Mouse (Mus musculus) liver, postnatal 0 days (tissue): ENCODE measurements around the gene Fbxl13. TPM values are rescaled to one million over a fixed set of nuclear protein-coding genes. Genes with fewer than 3 reads are reported as not detected.

ENCODE experiments used
- ATAC-seq: fragments of 200-750 bp; cut with Nextera tagmentation; 2 replicates; pipeline ENCODE4 v1.8.0; 2017; ENCODE audit warnings: mild to moderate bottlenecking, moderate library complexity
- DNase-seq: peaks from one replicate; pipeline ENCODE4 v3.0.0-alpha.2; 2016
- H3K27ac ChIP-seq: fragments of 300-500 bp; sonication (generic); 2 replicates; pipeline ENCODE4 v1.5.1; 2014; ENCODE audit warnings: antibody characterized with exemption, moderate library complexity, mild to moderate bottlenecking, low read depth
- H3K27me3 ChIP-seq: fragments of 300-500 bp; sonication (generic); 2 replicates; pipeline ENCODE4 v1.6.1; 2014; ENCODE audit warnings: low read length, control low read depth, mixed read lengths; ENCODE audit not compliant: insufficient read depth
- H3K36me3 ChIP-seq: fragments of 300-500 bp; sonication (generic); replicated peaks from 2 replicates; pipeline ENCODE4 v1.6.1; 2014; ENCODE audit warnings: mild to moderate bottlenecking, control low read depth, low read length, moderate library complexity, mixed read lengths; ENCODE audit not compliant: insufficient read depth
- H3K4me1 ChIP-seq: fragments of 300-500 bp; sonication (generic); 2 replicates; pipeline ENCODE4 v1.6.1; 2014; ENCODE audit warnings: antibody characterized with exemption, mild to moderate bottlenecking, control low read depth; ENCODE audit not compliant: insufficient read depth
- H3K4me2 ChIP-seq: fragments of 300-500 bp; sonication (generic); 2 replicates; pipeline ENCODE4 v1.6.1; 2014; ENCODE audit warnings: low read depth, mild to moderate bottlenecking, low read length, moderate library complexity, mixed read lengths
- H3K4me3 ChIP-seq: fragments of 300-500 bp; sonication (generic); 2 replicates; pipeline ENCODE4 v1.5.1; 2014; ENCODE audit warnings: low read depth, low read length
- H3K9ac ChIP-seq: fragments of 300-500 bp; sonication (generic); replicated peaks from 2 replicates; pipeline ENCODE4 v1.6.1; 2014; ENCODE audit warnings: mild to moderate bottlenecking, moderate library complexity
- H3K9me3 ChIP-seq: fragments of 300-500 bp; sonication (generic); 2 replicates; pipeline ENCODE4 v1.6.1; 2016; ENCODE audit warnings: mild to moderate bottlenecking, control low read depth, low read length, mixed read lengths
- CTCF ChIP-seq: sonication (generic); IDR thresholded peaks from 2 replicates; pipeline ENCODE4 v1.5.1; 2016; ENCODE audit warnings: antibody characterized with exemption, low read depth
- EP300 ChIP-seq: IDR thresholded peaks from 2 replicates; pipeline ENCODE4 v1.6.1; 2016; ENCODE audit warnings: antibody characterized with exemption, low read depth, mild to moderate bottlenecking
- WGBS: fragments of 180-500 bp; shearing (Covaris S2); extraction: QIAGEN DNeasy Blood & Tissue Kit; methylation state at CpG from one replicate; pipeline ENCODE4 v1.1.7; 2014; ENCODE audit not compliant: insufficient replicate concordance; 5-methylcytosine and 5-hydroxymethylcytosine counted together
- polyA plus RNA-seq: library from polyadenylated mRNA; unstranded; fragments of >200 nt; fragmentation: Nextera tagmentation; extraction: Ambion mirVana; gene quantifications from 2 replicates; pipeline ENCODE4 v1.2.1, GENCODE M21; 2015

Gene Fbxl13
- polyA plus RNA-seq, 1 experiment from 2014 or later, result 0.09 TPM

DNA sequence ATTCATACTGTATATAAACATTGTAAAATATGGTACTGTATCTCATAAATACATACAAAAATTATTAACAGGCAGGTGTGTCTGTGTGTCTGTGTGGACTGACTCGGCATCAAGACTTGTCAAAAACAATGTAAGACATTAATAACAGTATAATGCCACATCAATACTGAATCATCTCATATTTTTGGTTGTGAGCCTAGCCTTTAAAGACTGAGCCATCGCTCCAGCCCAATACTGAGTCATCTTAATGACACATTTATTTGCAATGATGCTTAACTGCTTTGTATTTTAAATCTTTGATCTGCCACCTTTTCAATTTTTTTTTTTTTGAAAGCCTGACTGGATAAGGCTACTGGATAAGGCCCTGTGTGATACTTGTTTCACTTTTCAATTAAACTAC lies 146.9 kb downstream of the Fbxl13 start:
- Histone ChIP-seq H3K27me3 (no peaks in the 10 kb centered on the region), H3K4me1 (no peaks in the 10 kb centered on the region), H3K27ac (no peak overlapping the region), H3K4me2 (no peak overlapping the region), H3K9ac (no peak overlapping the region), H3K36me3 (no peaks in the 10 kb centered on the region), H3K9me3 (no peaks in the 10 kb centered on the region), H3K4me3 (no peak overlapping the region)
- TF ChIP-seq CTCF (no peak), EP300 (no peak)
- ATAC-seq (no peak), DNase-seq (no peak)
- WGBS, result 81% methylated on average over 2 of the region's 2 CpGs

DNA sequence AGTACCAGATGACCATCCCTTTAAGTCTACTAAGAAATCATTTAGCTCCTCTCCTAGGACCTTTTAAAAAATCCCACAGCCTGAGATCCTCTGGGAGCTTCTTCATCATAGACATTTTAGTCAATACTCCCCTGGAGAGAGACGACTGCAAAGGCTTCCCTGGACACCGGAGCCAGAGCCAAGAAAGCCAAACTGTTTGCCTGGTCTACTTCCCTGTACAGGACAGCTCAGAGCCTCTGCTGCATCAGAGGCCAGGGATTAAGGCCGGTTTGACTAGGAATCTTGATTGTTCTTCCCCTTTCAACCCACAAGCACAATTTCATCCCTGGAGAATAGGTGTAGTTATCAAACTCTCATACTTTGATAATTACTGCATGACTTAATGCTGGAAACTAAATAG lies 148.6 kb downstream of the Fbxl13 start:
- Histone ChIP-seq H3K4me1 (no peaks in the 10 kb centered on the region), H3K27ac (no peak overlapping the region), H3K36me3 (no peaks in the 10 kb centered on the region), H3K9me3 (no peaks in the 10 kb centered on the region), H3K4me3 (no peak overlapping the region), H3K4me2 (no peak overlapping the region), H3K9ac (no peak overlapping the region), H3K27me3 (no peaks in the 10 kb centered on the region)
- ATAC-seq (no peak), DNase-seq (no peak)
- TF ChIP-seq EP300, result no peak
- no peak for TF ChIP-seq CTCF
- 58% methylated on average over 3 of the region's 3 CpGs for WGBS

DNA sequence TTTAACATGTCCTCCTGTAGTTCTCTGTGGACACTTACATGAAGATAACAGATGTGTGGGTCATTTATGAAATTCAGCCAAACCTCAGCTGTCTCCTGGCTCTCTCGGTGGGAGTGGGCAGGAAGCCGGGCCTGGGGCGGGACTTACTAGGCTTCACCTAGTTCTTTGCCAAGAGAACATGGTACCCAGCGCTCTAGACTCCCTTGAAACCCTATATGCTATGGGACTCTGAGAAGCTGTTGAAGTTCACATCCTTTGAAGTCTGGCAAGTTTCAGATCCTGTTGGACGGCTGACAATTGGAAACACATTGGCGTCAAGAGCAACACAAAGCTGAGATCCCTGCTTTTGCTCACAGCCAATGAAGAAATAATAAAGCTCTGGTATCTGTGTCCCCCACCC lies 149.1 kb downstream of the Fbxl13 start:
- H3K4me2 ChIP-seq, result no peak overlapping the region
- TF ChIP-seq CTCF, result no peak
- TF ChIP-seq EP300, result no peak
- no peak overlapping the region for H3K27ac ChIP-seq
- no peaks in the 10 kb centered on the region for H3K4me1 ChIP-seq
- no peak overlapping the region for H3K4me3 ChIP-seq
- no peak overlapping the region for H3K9ac ChIP-seq
- ATAC-seq, result no peak
- H3K36me3 ChIP-seq, result no peaks in the 10 kb centered on the region
- DNase-seq, result no peak
- no peaks in the 10 kb centered on the region for H3K9me3 ChIP-seq
- no peaks in the 10 kb centered on the region for H3K27me3 ChIP-seq
- 72% methylated on average over 6 of the region's 6 CpGs for WGBS

DNA sequence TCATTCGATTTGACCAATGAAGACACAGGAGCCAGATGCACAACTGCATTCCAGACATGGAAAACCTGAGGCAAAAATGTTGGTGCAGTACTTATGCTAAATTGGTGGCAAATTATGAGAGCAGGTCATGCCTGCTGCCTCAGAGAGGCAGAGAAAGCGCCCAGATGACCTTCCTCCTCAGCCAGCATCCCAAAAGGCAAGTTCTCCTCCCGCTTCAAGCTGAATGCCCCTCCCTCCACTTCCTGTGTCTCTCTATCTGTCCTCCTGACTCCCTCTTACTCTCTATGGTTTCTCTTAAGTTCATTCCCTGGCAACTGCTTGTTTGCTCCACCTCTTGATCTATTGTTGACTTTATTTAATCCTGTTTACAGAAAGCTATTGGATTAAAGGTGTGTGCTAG lies 150.7 kb downstream of the Fbxl13 start:
- no peak for ATAC-seq
- TF ChIP-seq CTCF (no peak), EP300 (no peak)
- DNase-seq, result no peak
- H3K9ac ChIP-seq, result no peak overlapping the region
- no peak overlapping the region for H3K27ac ChIP-seq
- H3K9me3 ChIP-seq, result no peaks in the 10 kb centered on the region
- H3K36me3 ChIP-seq, result no peaks in the 10 kb centered on the region
- H3K4me1 ChIP-seq, result no peaks in the 10 kb centered on the region
- no peak overlapping the region for H3K4me2 ChIP-seq
- H3K4me3 ChIP-seq, result no peak overlapping the region
- no peaks in the 10 kb centered on the region for H3K27me3 ChIP-seq
- WGBS, result 41% methylated on average over 3 of the region's 3 CpGs

DNA sequence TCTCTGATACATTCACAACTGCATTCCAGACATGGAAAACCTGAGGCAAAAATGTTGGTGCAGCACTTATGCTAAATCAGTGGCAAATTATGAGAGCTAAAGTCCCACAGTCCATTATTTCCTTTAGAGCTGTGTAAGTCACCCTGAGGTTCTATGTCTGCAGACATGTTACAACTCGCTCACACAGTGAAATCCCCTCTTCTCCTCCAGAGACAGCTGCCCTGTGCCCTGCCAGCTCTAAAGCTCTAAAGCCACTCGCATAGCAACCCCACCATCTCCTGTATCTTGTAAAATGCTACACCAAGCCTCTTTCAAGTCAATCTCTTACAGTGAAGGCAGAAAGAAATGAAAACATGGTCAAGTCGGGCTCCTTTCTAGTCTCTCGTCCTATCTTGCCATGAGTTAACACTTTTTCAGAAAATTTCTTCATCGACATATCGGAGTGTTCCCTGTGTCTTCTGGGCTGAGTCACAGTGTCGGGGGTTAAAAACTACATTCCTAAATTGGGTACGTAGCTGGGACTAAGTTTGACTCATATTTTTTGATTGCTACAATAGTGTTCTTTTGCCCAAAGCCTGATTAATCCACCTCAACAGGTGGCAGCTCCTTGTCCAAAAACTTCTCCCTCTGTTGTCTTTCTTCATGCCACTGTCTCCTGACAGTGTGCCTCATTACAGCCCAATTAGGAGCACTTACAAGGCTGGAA lies 152.0 kb downstream of the Fbxl13 start:
- DNase-seq (no peak), ATAC-seq (no peak)
- TF ChIP-seq EP300, result no peak
- TF ChIP-seq CTCF, result no peak
- Histone ChIP-seq H3K27me3 (no peaks in the 10 kb centered on the region), H3K4me3 (no peak overlapping the region), H3K9ac (no peak overlapping the region), H3K9me3 (no peaks in the 10 kb centered on the region), H3K4me2 (no peak overlapping the region), H3K4me1 (no peaks in the 10 kb centered on the region), H3K36me3 (no peaks in the 10 kb centered on the region), H3K27ac (no peak overlapping the region)
- WGBS, result 75% methylated on average over 8 of the region's 8 CpGs

DNA sequence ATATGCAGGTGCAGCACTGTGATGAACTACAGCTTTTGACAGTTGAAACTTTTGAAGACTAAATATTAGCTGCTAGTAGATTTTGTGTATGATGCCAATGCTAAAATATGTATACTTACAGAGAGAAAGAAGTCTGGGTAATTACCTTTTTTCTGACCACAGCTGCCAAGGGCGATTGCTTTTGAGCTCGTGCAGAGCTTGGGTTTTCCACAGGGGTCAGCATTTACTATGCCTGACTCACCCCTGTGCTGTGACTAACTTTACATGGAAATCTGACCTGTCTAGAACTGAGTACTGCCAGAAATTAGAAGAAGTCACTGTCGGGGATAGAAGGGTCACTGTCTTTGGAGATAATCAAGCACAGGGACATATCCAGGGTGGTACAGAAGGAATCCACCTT lies 153.2 kb downstream of the Fbxl13 start:
- H3K4me2 ChIP-seq, result no peak overlapping the region
- no peak overlapping the region for H3K9ac ChIP-seq
- no peak overlapping the region for H3K4me3 ChIP-seq
- no peak overlapping the region for H3K27ac ChIP-seq
- H3K9me3 ChIP-seq, result no peaks in the 10 kb centered on the region
- no peaks in the 10 kb centered on the region for H3K27me3 ChIP-seq
- no peaks in the 10 kb centered on the region for H3K4me1 ChIP-seq
- no peak for TF ChIP-seq CTCF
- 70% methylated on average over 3 of the region's 3 CpGs for WGBS
- no peaks in the 10 kb centered on the region for H3K36me3 ChIP-seq
- ATAC-seq, result no peak
- no peak for DNase-seq

DNA sequence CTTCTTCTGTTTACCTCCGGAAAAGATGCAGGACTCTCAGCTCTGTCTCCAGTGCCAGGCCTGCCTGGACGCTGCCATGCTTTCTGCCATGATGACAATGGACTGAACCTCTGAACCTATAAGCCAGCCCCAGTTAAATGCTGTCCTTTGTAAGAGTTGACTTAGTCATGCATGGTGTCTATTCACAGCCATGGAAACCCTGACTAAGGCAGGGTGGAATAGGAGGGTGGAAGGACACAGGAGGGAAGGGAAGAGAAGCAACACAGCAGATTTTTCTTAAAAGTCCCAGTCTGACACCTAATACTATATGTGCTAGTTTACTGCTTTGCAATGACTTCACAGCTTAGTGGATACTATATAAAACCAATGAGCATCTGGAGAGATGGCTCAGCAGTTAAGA lies 154.0 kb downstream of the Fbxl13 start:
- H3K4me3 ChIP-seq, result no peak overlapping the region
- no peaks in the 10 kb centered on the region for H3K27me3 ChIP-seq
- no peak overlapping the region for H3K27ac ChIP-seq
- 74% methylated on average over 2 of the region's 2 CpGs for WGBS
- no peak overlapping the region for H3K4me2 ChIP-seq
- no peaks in the 10 kb centered on the region for H3K4me1 ChIP-seq
- no peak overlapping the region for H3K9ac ChIP-seq
- no peak for ATAC-seq
- no peaks in the 10 kb centered on the region for H3K36me3 ChIP-seq
- TF ChIP-seq EP300, result no peak
- no peak for TF ChIP-seq CTCF
- DNase-seq, result no peak
- no peaks in the 10 kb centered on the region for H3K9me3 ChIP-seq
